Mouse (Mus musculus) bone marrow macrophage, adult 2 months (primary cell): Measurements from ENCODE around the gene Hspa1b.

ENCODE experiments used
- CTCF ChIP-seq: IDR thresholded peaks from 2 replicates; pipeline ENCODE4 v1.5.1; 2012; ENCODE audit warnings: low read depth, mild to moderate bottlenecking, low read length, moderate library complexity
- POLR2A ChIP-seq: IDR thresholded peaks from 2 replicates; pipeline ENCODE4 v1.6.1; 2012; ENCODE audit warnings: mild to moderate bottlenecking, low read depth, low read length, borderline replicate concordance

DNA sequence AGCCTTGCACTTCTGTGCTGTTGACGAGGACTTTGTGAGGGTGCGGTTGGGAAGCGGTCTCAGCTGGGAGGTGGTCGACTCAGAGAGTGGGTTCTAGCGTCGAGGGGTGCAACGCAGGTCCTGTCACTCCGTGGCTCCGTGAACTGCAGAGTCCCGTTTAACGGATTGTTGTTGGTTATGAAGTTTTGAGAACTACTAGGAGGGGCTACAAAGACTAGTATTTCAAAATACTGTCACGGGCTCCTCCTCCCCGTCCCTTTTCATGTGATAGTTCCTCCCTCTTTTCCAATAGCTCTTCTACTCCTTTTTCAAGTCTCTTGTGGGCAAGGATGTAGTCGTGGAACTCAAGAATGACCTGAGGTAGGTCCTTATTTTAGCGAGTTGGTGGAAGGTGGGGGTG, 23.3 kb upstream of the Hspa1b start:
- TF ChIP-seq POLR2A (no peak), CTCF (no peak)
